Mouse (Mus musculus) cerebellum, adult 2 months (tissue): ENCODE results near the gene Ptgr1.

ENCODE experiments used
- CTCF ChIP-seq: fragments of 200-500 bp; IDR thresholded peaks from 2 replicates; pipeline ENCODE4 v1.5.1; 2011; ENCODE audit warnings: low read depth, mild to moderate bottlenecking, control low read depth, low read length, moderate library complexity, borderline replicate concordance; ENCODE audit not compliant: insufficient read depth
- POLR2A ChIP-seq: fragments of 200-500 bp; IDR thresholded peaks from 2 replicates; pipeline ENCODE4 v1.6.1; 2011; ENCODE audit warnings: low read length, control low read depth, borderline replicate concordance; ENCODE audit not compliant: insufficient read depth

DNA sequence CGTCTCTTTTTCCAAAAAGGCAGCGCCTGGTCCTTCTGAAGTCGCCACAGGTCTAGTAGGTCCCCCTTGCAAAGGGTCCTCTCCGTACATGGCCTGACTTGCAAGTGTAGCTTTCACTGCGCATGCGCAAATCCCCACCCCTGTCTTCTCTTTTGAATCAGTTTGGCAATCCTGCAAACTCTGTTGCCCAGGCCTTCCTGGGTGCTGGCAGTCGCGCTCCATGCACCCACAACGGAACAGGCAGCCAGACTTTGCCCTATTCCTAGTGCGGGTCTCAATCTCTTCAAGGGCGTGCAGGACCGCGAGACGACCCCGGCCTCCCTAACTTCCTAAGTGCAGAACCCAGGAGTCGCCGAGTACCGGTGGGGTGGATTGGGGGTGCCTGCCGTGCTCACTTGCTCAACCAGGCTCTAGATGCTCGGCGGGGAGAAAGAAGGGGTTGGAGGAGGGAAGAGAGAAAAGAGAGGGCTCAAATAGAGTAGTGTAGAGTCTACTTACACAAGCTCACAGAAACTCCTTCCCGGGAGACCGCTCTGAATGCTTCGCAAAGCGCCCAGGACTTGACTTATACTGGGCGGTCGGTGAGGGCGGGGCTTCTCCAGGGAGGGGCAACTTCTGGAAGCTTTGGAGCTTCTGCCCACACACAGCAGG lies at the start of gene Ptgr1:
- no peak for TF ChIP-seq CTCF
- no peak for TF ChIP-seq POLR2A
